Mouse (Mus musculus): ENCODE measurements at regions not wholly inside any gene's neighbourhood (a gene's known extent, or its start where the extent isn't known, plus 50 kb on each side); places are given as distances from the start of the nearest gene placed in this dataset.

GRCm38 (mm10) chr13:99097606-99098545, 86.7 kb upstream of the Zfp366 start:
- DNase-seq (ENCODE audit: extremely low spot score): no peak

- DNase-seq (ENCODE audit: extremely low spot score): no peak
Measured at GRCm38 (mm10) chr13:99096837-99097236, 87.8 kb upstream of the Zfp366 start.

- no peak for DNase-seq (ENCODE audit: extremely low spot score)
Measured at GRCm38 (mm10) chr13:99095006-99095405, 89.6 kb upstream of the Zfp366 start.

- DNase-seq (ENCODE audit: extremely low spot score): no peak
Measured at GRCm38 (mm10) chr13:99094221-99094620, 90.4 kb upstream of the Zfp366 start.

GRCm38 (mm10) chr13:99093269-99093668, 91.4 kb upstream of the Zfp366 start:
- peak; percentile 65 for DNase-seq (ENCODE audit: extremely low spot score)

- DNase-seq (ENCODE audit: extremely low spot score): peak; percentile 39
Measured at GRCm38 (mm10) chr13:99092279-99092930, 92.2 kb upstream of the Zfp366 start.

GRCm38 (mm10) chr13:99091562-99092278, 92.9 kb upstream of the Zfp366 start:
- no peak for DNase-seq (ENCODE audit: extremely low spot score)

GRCm38 (mm10) chr13:99090361-99090760, 94.3 kb upstream of the Zfp366 start:
- DNase-seq (ENCODE audit: extremely low spot score): no peak

- DNase-seq (ENCODE audit: extremely low spot score): no peak
Measured at GRCm38 (mm10) chr13:99088285-99088684, 96.3 kb upstream of the Zfp366 start.

- DNase-seq (ENCODE audit: extremely low spot score): no peak
Measured at GRCm38 (mm10) chr13:99079331-99079761, 95.0 kb upstream of the 1700024P04Rik start.

- no peak for DNase-seq (ENCODE audit: extremely low spot score)
Measured at GRCm38 (mm10) chr13:99078643-99079042, 94.3 kb upstream of the 1700024P04Rik start.

GRCm38 (mm10) chr13:99077039-99077749, 92.8 kb upstream of the 1700024P04Rik start:
- DNase-seq (ENCODE audit: extremely low spot score): no peak

GRCm38 (mm10) chr13:99075467-99075866, 91.1 kb upstream of the 1700024P04Rik start:
- DNase-seq (ENCODE audit: extremely low spot score): no peak

GRCm38 (mm10) chr13:99071821-99072414, 87.6 kb upstream of the 1700024P04Rik start:
- DNase-seq (ENCODE audit: extremely low spot score): no peak

- no peak for DNase-seq (ENCODE audit: extremely low spot score)
Measured at GRCm38 (mm10) chr13:99071413-99071812, 87.0 kb upstream of the 1700024P04Rik start.

- no peak for DNase-seq (ENCODE audit: extremely low spot score)
Measured at GRCm38 (mm10) chr13:99069767-99070166, 85.4 kb upstream of the 1700024P04Rik start.

GRCm38 (mm10) chr13:99067504-99067903, 83.1 kb upstream of the 1700024P04Rik start:
- no peak for DNase-seq (ENCODE audit: extremely low spot score)

GRCm38 (mm10) chr13:99063431-99063830, 79.1 kb upstream of the 1700024P04Rik start:
- no peak for DNase-seq (ENCODE audit: extremely low spot score)

GRCm38 (mm10) chr13:99062936-99063335, 78.6 kb upstream of the 1700024P04Rik start:
- no peak for DNase-seq (ENCODE audit: extremely low spot score)

GRCm38 (mm10) chr13:99058131-99058970, 74.0 kb upstream of the 1700024P04Rik start:
- no peak for DNase-seq (ENCODE audit: extremely low spot score)
